Mouse (Mus musculus): ENCODE results near the gene Rnf31. TPM values are rescaled to one million over a fixed set of nuclear protein-coding genes. Genes with fewer than 3 reads are reported as not detected.

Rnf31 gene
- polyA plus RNA-seq, 1 experiment from 2014 or later: 23.7 TPM

GRCm38 (mm10) chr14:55644261-55644888 lies 52.9 kb downstream of the Rnf31 start:
- Histone ChIP-seq H3K36me3 (peaks cover 29% of the 10 kb centered on the region), H3K9ac (peak overlapping the region; percentile 97), H3K4me2 (replicated peaks) (peak overlapping the region; percentile 88), H3K4me3 (peak overlapping the region; percentile 93), H3K27ac (no peak overlapping the region), H3K27me3 (no peaks in the 10 kb centered on the region), H3K4me1 (peaks cover 19% of the 10 kb centered on the region), H3K9me3 (replicated peaks) (no peaks in the 10 kb centered on the region)
- ATAC-seq (ENCODE audit: low FRiP score): no peak
- 28% methylated on average over 17 of the region's 17 CpGs for WGBS

- Histone ChIP-seq H3K36me3 (peaks cover 9% of the 10 kb centered on the region), H3K9ac (no peak within 1 kb of the TSS), H3K4me1 (peaks cover 2% of the 10 kb centered on the region), H3K4me3 (no peak within 1 kb of the TSS), H3K9me3 (replicated peaks) (no peaks in the 10 kb centered on the region), H3K4me2 (replicated peaks) (no peak within 1 kb of the TSS), H3K27ac (no peak within 1 kb of the TSS), H3K27me3 (no peaks in the 10 kb centered on the region)
- WGBS: 89% methylated on average over 2 of the region's 2 CpGs
- ATAC-seq (ENCODE audit: low FRiP score): no peak
These were observed 58.4 kb downstream of the Rnf31 start, which contains the start of gene Tssk4 for GRCm38 (mm10) chr14:55649884-55650283. Gene Tssk4, plus strand, starts transcription at chr14:55650184.

- Histone ChIP-seq H3K27ac (no peak overlapping the region), H3K4me1 (no peaks in the 10 kb centered on the region), H3K4me2 (replicated peaks) (no peak overlapping the region), H3K27me3 (no peaks in the 10 kb centered on the region), H3K9ac (no peak overlapping the region), H3K36me3 (peaks cover 4% of the 10 kb centered on the region), H3K9me3 (replicated peaks) (no peaks in the 10 kb centered on the region), H3K4me3 (no peak overlapping the region)
- ATAC-seq (ENCODE audit: low FRiP score): no peak
- 83% methylated on average over 7 of the region's 7 CpGs for WGBS
These were observed 60.0 kb downstream of the Rnf31 start for GRCm38 (mm10) chr14:55651528-55651927.

Other genes starting within 250 kb of the Rnf31 start
- gene Dhrs4, start 113.0 kb upstream of the Rnf31 start, polyA plus RNA-seq (2016; fragmentation: Nextera tagmentation; extraction: Ambion mirVana): 42.7 and 44.5 TPM in 2 replicates
- gene Carmil3, start 101.1 kb upstream of the Rnf31 start, polyA plus RNA-seq (2016; fragmentation: Nextera tagmentation; extraction: Ambion mirVana): 17.0 and 18.0 TPM in 2 replicates
- 0.83 and 1.4 TPM in 2 replicates for gene Cpne6, start 81.3 kb upstream of the Rnf31 start, polyA plus RNA-seq (2016; fragmentation: Nextera tagmentation; extraction: Ambion mirVana)
- gene Nrl, start 66.7 kb upstream of the Rnf31 start, polyA plus RNA-seq (2016; fragmentation: Nextera tagmentation; extraction: Ambion mirVana): not detected in 2 replicates
- 22.3 and 23.6 TPM in 2 replicates for gene Pck2, start 51.4 kb upstream of the Rnf31 start, polyA plus RNA-seq (2016; fragmentation: Nextera tagmentation; extraction: Ambion mirVana)
- 104 and 106 TPM in 2 replicates for gene Dcaf11, start 31.7 kb upstream of the Rnf31 start, polyA plus RNA-seq (2016; fragmentation: Nextera tagmentation; extraction: Ambion mirVana)
- 0.62 TPM in 1 of 2 replicates, not detected in the other for gene A730061H03Rik, start 31.3 kb upstream of the Rnf31 start, polyA plus RNA-seq (2016; fragmentation: Nextera tagmentation; extraction: Ambion mirVana)
- gene Fitm1, start 16.1 kb upstream of the Rnf31 start, polyA plus RNA-seq (2016; fragmentation: Nextera tagmentation; extraction: Ambion mirVana): 1.4 and 4.2 TPM in 2 replicates
- 132 and 133 TPM in 2 replicates for gene Psme1, start 13.6 kb upstream of the Rnf31 start, polyA plus RNA-seq (2016; fragmentation: Nextera tagmentation; extraction: Ambion mirVana)
- 8.5 and 9.0 TPM in 2 replicates for gene Emc9, start 6.4 kb upstream of the Rnf31 start, polyA plus RNA-seq (2016; fragmentation: Nextera tagmentation; extraction: Ambion mirVana)
- gene Psme2, start 595 bp upstream of the Rnf31 start, polyA plus RNA-seq (2016; fragmentation: Nextera tagmentation; extraction: Ambion mirVana): 201 and 234 TPM in 2 replicates
- 9.9 and 10.7 TPM in 2 replicates for gene Irf9, start 11.9 kb downstream of the Rnf31 start, polyA plus RNA-seq (2016; fragmentation: Nextera tagmentation; extraction: Ambion mirVana)
- gene Rec8, start 26.3 kb downstream of the Rnf31 start, polyA plus RNA-seq (2016; fragmentation: Nextera tagmentation; extraction: Ambion mirVana): 14.9 and 15.9 TPM in 2 replicates
- 79.0 and 91.0 TPM in 2 replicates for gene Ipo4, start 44.2 kb downstream of the Rnf31 start, polyA plus RNA-seq (2016; fragmentation: Nextera tagmentation; extraction: Ambion mirVana)
- 2.4 and 3.2 TPM in 2 replicates for gene Gm49378, start 46.2 kb downstream of the Rnf31 start, polyA plus RNA-seq (2016; fragmentation: Nextera tagmentation; extraction: Ambion mirVana)
- gene Tm9sf1, start 52.1 kb downstream of the Rnf31 start, polyA plus RNA-seq (2016; fragmentation: Nextera tagmentation; extraction: Ambion mirVana): 69.4 and 69.8 TPM in 2 replicates
- 0.50 and 0.52 TPM in 2 replicates for gene Tssk4, start 58.5 kb downstream of the Rnf31 start, polyA plus RNA-seq (2016; fragmentation: Nextera tagmentation; extraction: Ambion mirVana)
- gene Mdp1, start 68.8 kb downstream of the Rnf31 start, polyA plus RNA-seq (2016; fragmentation: Nextera tagmentation; extraction: Ambion mirVana): 63.7 and 65.4 TPM in 2 replicates
- gene Gmpr2, start 80.2 kb downstream of the Rnf31 start, polyA plus RNA-seq (2016; fragmentation: Nextera tagmentation; extraction: Ambion mirVana): 57.0 and 58.2 TPM in 2 replicates
- 506 and 544 TPM in 2 replicates for gene Nedd8, start 80.4 kb downstream of the Rnf31 start, polyA plus RNA-seq (2016; fragmentation: Nextera tagmentation; extraction: Ambion mirVana)
- 42.8 and 43.1 TPM in 2 replicates for gene Tinf2, start 90.1 kb downstream of the Rnf31 start, polyA plus RNA-seq (2016; fragmentation: Nextera tagmentation; extraction: Ambion mirVana)
- 0.48 and 0.90 TPM in 2 replicates for gene Tgm1, start 122.2 kb downstream of the Rnf31 start, polyA plus RNA-seq (2016; fragmentation: Nextera tagmentation; extraction: Ambion mirVana)
- 36.6 and 38.1 TPM in 2 replicates for gene Rabggta, start 130.6 kb downstream of the Rnf31 start, polyA plus RNA-seq (2016; fragmentation: Nextera tagmentation; extraction: Ambion mirVana)
- 73.2 and 75.0 TPM in 2 replicates for gene Dhrs1, start 154.0 kb downstream of the Rnf31 start, polyA plus RNA-seq (2016; fragmentation: Nextera tagmentation; extraction: Ambion mirVana)
- 42.0 and 47.5 TPM in 2 replicates for gene Nop9, start 154.0 kb downstream of the Rnf31 start, polyA plus RNA-seq (2016; fragmentation: Nextera tagmentation; extraction: Ambion mirVana)
- 0.36 and 0.56 TPM in 2 replicates for gene Cideb, start 166.8 kb downstream of the Rnf31 start, polyA plus RNA-seq (2016; fragmentation: Nextera tagmentation; extraction: Ambion mirVana)
- gene Ltb4r2, start 169.7 kb downstream of the Rnf31 start, polyA plus RNA-seq (2016; fragmentation: Nextera tagmentation; extraction: Ambion mirVana): 0.36 and 0.57 TPM in 2 replicates
- gene Ltb4r1, start 174.3 kb downstream of the Rnf31 start, polyA plus RNA-seq (2016; fragmentation: Nextera tagmentation; extraction: Ambion mirVana): 0.72 TPM in 1 of 2 replicates, not detected in the other
- gene Adcy4, start 192.4 kb downstream of the Rnf31 start, polyA plus RNA-seq (2016; fragmentation: Nextera tagmentation; extraction: Ambion mirVana): 15.7 and 19.5 TPM in 2 replicates
- gene Ripk3, start 197.2 kb downstream of the Rnf31 start, polyA plus RNA-seq (2016; fragmentation: Nextera tagmentation; extraction: Ambion mirVana): 10.8 and 13.5 TPM in 2 replicates
- gene Nfatc4, start 231.4 kb downstream of the Rnf31 start, polyA plus RNA-seq (2016; fragmentation: Nextera tagmentation; extraction: Ambion mirVana): 42.4 and 45.2 TPM in 2 replicates

All from hindbrain, embryonic 12.5 days (tissue).